Mouse (Mus musculus): Measurements from ENCODE around the gene Larp4b. TPM values are rescaled to one million over a fixed set of nuclear protein-coding genes. Genes with fewer than 3 reads are reported as not detected.
A peak's percentile ranks its signal among the peaks of the same experiment; 100 is the strongest.

Larp4b gene
- polyA plus RNA-seq, 1 experiment from 2014 or later: 45.2 TPM

- Histone ChIP-seq H3K9me3 (ENCODE audit: control insufficient read depth, low read length) (no peaks in the 10 kb centered on the region), H3K4me3 (ENCODE audit: low read depth, low read length) (no peak overlapping the region), H3K9ac (replicated peaks; ENCODE audit: low read depth, low read length) (no peak overlapping the region), H3K4me1 (ENCODE audit: control insufficient read depth, insufficient read depth, low read length) (peaks cover 3% of the 10 kb centered on the region; the same call in 1 of the 2 replicates), H3K27ac (ENCODE audit: low read depth, low read length) (no peak overlapping the region), H3K36me3 (ENCODE audit: control insufficient read depth, insufficient read depth, low read length) (no peaks in the 10 kb centered on the region), H3K4me2 (ENCODE audit: low read depth, low read length) (no peak overlapping the region), H3K27me3 (ENCODE audit: control insufficient read depth, insufficient read depth, low read length) (no peaks in the 10 kb centered on the region)
- 50% methylated on average over 9 of the region's 9 CpGs for WGBS
- peak; percentile 31; the same call in 1 of the 2 replicates for ATAC-seq (ENCODE audit: low read depth)
Measured at GRCm38 (mm10) chr13:9192797-9193330, 99.2 kb downstream of the Larp4b start.

- H3K4me3 ChIP-seq (ENCODE audit: low read depth, low read length): no peak overlapping the region
Measured at GRCm38 (mm10) chr13:9194656-9195055, 101.0 kb downstream of the Larp4b start.

DNA sequence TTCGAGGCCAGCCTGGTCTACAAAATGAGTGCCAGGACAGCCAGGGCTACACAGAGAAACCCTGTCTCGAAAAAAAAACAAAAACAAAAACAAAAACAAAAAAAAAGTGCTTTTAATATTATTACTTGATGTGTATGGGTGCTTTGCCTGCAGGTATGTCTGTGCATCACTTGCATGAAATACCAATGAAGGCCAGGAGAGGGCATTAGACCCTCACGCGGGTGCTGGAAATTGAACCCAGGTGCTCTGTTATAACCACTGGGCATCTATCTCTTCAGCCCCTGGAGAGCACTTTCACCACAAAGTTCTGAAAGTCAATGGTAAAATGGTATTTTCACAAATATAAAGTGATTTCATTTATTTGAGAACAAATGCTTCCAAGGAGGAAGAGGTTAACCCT, 101.9 kb downstream of the Larp4b start:
- H3K36me3 ChIP-seq (ENCODE audit: control insufficient read depth, insufficient read depth, low read length): no peaks in the 10 kb centered on the region
- H3K9me3 ChIP-seq (ENCODE audit: control insufficient read depth, low read length): no peaks in the 10 kb centered on the region
- no peak overlapping the region for H3K27ac ChIP-seq (ENCODE audit: low read depth, low read length)
- H3K27me3 ChIP-seq (ENCODE audit: control insufficient read depth, insufficient read depth, low read length): no peaks in the 10 kb centered on the region
- no peak overlapping the region for H3K4me2 ChIP-seq (ENCODE audit: low read depth, low read length)
- H3K4me3 ChIP-seq (ENCODE audit: low read depth, low read length): no peak overlapping the region
- no peaks in the 10 kb centered on the region for H3K4me1 ChIP-seq (ENCODE audit: control insufficient read depth, insufficient read depth, low read length)
- no peak for ATAC-seq (ENCODE audit: low read depth)
- WGBS: 71% methylated on average over 4 of the region's 4 CpGs
- H3K9ac ChIP-seq (replicated peaks; ENCODE audit: low read depth, low read length): no peak overlapping the region

More at GRCm38 (mm10) chr13:9194656-9195055, 101.0 kb downstream of the Larp4b start:
- Histone ChIP-seq H3K27ac (ENCODE audit: low read depth, low read length) (no peak overlapping the region), H3K27me3 (ENCODE audit: control insufficient read depth, insufficient read depth, low read length) (no peaks in the 10 kb centered on the region), H3K9me3 (ENCODE audit: control insufficient read depth, low read length) (no peaks in the 10 kb centered on the region), H3K4me1 (ENCODE audit: control insufficient read depth, insufficient read depth, low read length) (no peaks in the 10 kb centered on the region), H3K9ac (replicated peaks; ENCODE audit: low read depth, low read length) (no peak overlapping the region), H3K36me3 (ENCODE audit: control insufficient read depth, insufficient read depth, low read length) (no peaks in the 10 kb centered on the region), H3K4me2 (ENCODE audit: low read depth, low read length) (no peak overlapping the region)
- ATAC-seq (ENCODE audit: low read depth): no peak
- WGBS: 86% methylated on average over 4 of the region's 4 CpGs

DNA sequence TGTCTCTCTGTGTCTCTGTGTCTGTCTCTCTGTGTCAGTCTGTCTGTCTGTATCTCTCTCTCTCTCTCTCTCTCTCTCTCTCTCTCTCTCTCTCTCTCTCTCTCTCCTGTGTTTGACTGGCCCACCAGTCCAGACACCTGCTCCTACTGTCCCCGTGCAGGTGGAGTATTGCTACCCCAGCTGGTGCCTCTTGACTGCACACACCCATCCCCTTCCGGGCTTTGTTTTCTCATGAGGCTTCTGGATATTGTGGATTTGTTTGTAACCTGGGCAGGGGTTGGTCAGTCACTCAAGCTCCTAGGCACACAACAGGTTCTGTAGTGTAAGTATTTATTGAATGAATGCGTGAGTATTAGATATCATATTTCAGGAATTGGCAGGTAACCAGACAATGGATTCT, 104.4 kb downstream of the Larp4b start:
- Histone ChIP-seq H3K4me1 (ENCODE audit: control insufficient read depth, insufficient read depth, low read length) (no peaks in the 10 kb centered on the region), H3K27ac (ENCODE audit: low read depth, low read length) (no peak overlapping the region), H3K4me2 (ENCODE audit: low read depth, low read length) (no peak overlapping the region), H3K27me3 (ENCODE audit: control insufficient read depth, insufficient read depth, low read length) (no peaks in the 10 kb centered on the region), H3K9me3 (ENCODE audit: control insufficient read depth, low read length) (no peaks in the 10 kb centered on the region), H3K36me3 (ENCODE audit: control insufficient read depth, insufficient read depth, low read length) (no peaks in the 10 kb centered on the region), H3K9ac (replicated peaks; ENCODE audit: low read depth, low read length) (no peak overlapping the region), H3K4me3 (ENCODE audit: low read depth, low read length) (no peak overlapping the region)
- ATAC-seq (ENCODE audit: low read depth): no peak
- 78% methylated on average over 3 of the region's 3 CpGs for WGBS

DNA sequence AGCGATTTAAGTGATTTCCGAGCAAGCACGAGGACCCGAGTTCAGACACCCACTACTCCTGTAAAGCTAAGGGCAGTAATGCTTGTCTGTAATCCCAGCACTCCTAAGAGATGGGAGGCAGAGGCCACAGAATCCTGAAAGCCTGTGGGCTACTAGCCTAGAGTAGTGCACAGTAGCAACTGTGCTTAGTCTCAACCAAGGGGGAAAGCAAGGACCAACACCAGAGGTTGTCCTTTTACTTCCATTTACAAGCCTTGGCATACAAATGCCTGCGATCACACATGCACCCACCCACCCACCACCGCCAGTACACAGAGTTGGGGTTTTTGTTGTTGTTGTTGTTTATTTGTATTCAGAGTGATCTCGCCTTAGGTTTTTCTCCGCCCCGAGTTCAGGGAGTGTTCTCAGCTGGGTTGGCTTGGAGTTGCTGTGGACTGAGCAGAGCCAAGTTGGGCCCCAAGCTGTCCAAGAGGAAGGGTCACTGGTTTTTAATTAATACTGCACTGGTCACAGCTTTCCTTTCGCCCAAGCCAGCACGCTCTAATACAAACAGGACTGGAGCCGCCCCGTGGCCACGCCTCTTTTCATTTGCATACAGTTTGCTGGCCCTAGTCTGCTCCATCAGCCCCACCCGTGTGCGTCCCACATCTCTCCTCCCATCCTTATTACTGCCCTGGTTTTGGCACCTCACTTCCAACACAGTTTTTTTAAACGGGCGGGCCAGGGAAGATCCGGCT, 105.2 kb downstream of the Larp4b start:
- WGBS: 38% methylated on average over 19 of the region's 19 CpGs
- peak overlapping the region; percentile 34; the same call in 1 of the 2 replicates for H3K4me2 ChIP-seq (ENCODE audit: low read depth, low read length)
- no peaks in the 10 kb centered on the region for H3K36me3 ChIP-seq (ENCODE audit: control insufficient read depth, insufficient read depth, low read length)
- no peaks in the 10 kb centered on the region for H3K9me3 ChIP-seq (ENCODE audit: control insufficient read depth, low read length)
- H3K4me3 ChIP-seq (ENCODE audit: low read depth, low read length): no peak overlapping the region
- no peak overlapping the region for H3K9ac ChIP-seq (replicated peaks; ENCODE audit: low read depth, low read length)
- H3K27ac ChIP-seq (ENCODE audit: low read depth, low read length): no peak overlapping the region
- ATAC-seq (ENCODE audit: low read depth): peak; percentile 85; the same call in 1 of the 2 replicates
- H3K4me1 ChIP-seq (ENCODE audit: control insufficient read depth, insufficient read depth, low read length): no peaks in the 10 kb centered on the region
- no peaks in the 10 kb centered on the region for H3K27me3 ChIP-seq (ENCODE audit: control insufficient read depth, insufficient read depth, low read length)

DNA sequence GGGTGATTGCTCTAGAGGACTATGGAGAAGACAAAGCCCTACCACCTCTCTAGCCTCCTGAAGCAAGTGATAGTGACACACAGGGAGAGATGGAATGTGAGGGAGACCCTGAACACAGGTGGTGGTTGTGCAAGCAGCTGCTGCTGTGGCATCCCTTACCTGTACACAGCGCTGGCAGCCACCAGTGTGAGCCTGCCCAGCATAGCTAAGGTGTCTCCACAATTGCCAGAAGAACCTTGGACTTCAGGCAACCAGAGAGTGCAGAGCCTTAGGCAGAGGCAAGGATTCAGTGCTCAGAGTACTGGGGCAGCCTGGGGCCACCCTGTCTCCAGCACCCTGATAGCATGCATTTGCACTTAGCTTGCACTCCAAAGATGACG, 105.8 kb downstream of the Larp4b start:
- no peak overlapping the region for H3K27ac ChIP-seq (ENCODE audit: low read depth, low read length)
- H3K9ac ChIP-seq (replicated peaks; ENCODE audit: low read depth, low read length): no peak overlapping the region
- ATAC-seq (ENCODE audit: low read depth): peak; percentile 54; the same call in 1 of the 2 replicates
- 54% methylated on average over 2 of the region's 2 CpGs for WGBS
- H3K4me3 ChIP-seq (ENCODE audit: low read depth, low read length): no peak overlapping the region
- peak overlapping the region; percentile 34; the same call in 1 of the 2 replicates for H3K4me2 ChIP-seq (ENCODE audit: low read depth, low read length)
- no peaks in the 10 kb centered on the region for H3K4me1 ChIP-seq (ENCODE audit: control insufficient read depth, insufficient read depth, low read length)
- H3K36me3 ChIP-seq (ENCODE audit: control insufficient read depth, insufficient read depth, low read length): no peaks in the 10 kb centered on the region
- no peaks in the 10 kb centered on the region for H3K27me3 ChIP-seq (ENCODE audit: control insufficient read depth, insufficient read depth, low read length)
- H3K9me3 ChIP-seq (ENCODE audit: control insufficient read depth, low read length): no peaks in the 10 kb centered on the region

GRCm38 (mm10) chr13:9222761-9223405, 129.2 kb downstream of the Larp4b start:
- Histone ChIP-seq H3K4me3 (ENCODE audit: low read depth, low read length) (no peak overlapping the region), H3K27me3 (ENCODE audit: control insufficient read depth, insufficient read depth, low read length) (no peaks in the 10 kb centered on the region), H3K4me1 (ENCODE audit: control insufficient read depth, insufficient read depth, low read length) (no peaks in the 10 kb centered on the region), H3K36me3 (ENCODE audit: control insufficient read depth, insufficient read depth, low read length) (no peaks in the 10 kb centered on the region), H3K9ac (replicated peaks; ENCODE audit: low read depth, low read length) (no peak overlapping the region), H3K4me2 (ENCODE audit: low read depth, low read length) (no peak overlapping the region), H3K27ac (ENCODE audit: low read depth, low read length) (no peak overlapping the region), H3K9me3 (ENCODE audit: control insufficient read depth, low read length) (no peaks in the 10 kb centered on the region)
- 78% methylated on average over 9 of the region's 9 CpGs for WGBS
- no peak for ATAC-seq (ENCODE audit: low read depth)
